Mouse (Mus musculus) forebrain, embryonic 12.5 days (tissue): Measurements from ENCODE around the gene Vgll2. TPM values are rescaled to one million over a fixed set of nuclear protein-coding genes. Genes with fewer than 3 reads are reported as not detected.
A peak's percentile ranks its signal among the peaks of the same experiment; 100 is the strongest.

Experiments used
- ATAC-seq: fragments of 200-750 bp; cut with Nextera tagmentation; 2 replicates; pipeline ENCODE4 v1.8.0; 2017; ENCODE audit warnings: moderate TSS enrichment; ENCODE audit not compliant: low FRiP score
- H3K27ac ChIP-seq: fragments of 300-500 bp; sonication (generic); 2 replicates; pipeline ENCODE4 v1.5.1; 2016; ENCODE audit warnings: mild to moderate bottlenecking
- H3K27me3 ChIP-seq: fragments of 300-500 bp; sonication (generic); 2 replicates; pipeline ENCODE4 v1.6.1; 2016; ENCODE audit warnings: mild to moderate bottlenecking
- H3K36me3 ChIP-seq: fragments of 300-500 bp; sonication (generic); replicated peaks from 2 replicates; pipeline ENCODE4 v1.6.1; 2016; ENCODE audit warnings: mild to moderate bottlenecking
- H3K4me1 ChIP-seq: fragments of 300-500 bp; sonication (generic); 2 replicates; pipeline ENCODE4 v1.6.1; 2016
- H3K4me2 ChIP-seq: fragments of 300-500 bp; sonication (generic); 2 replicates; pipeline ENCODE4 v1.6.1; 2016; ENCODE audit warnings: mild to moderate bottlenecking, moderate library complexity
- H3K4me3 ChIP-seq: fragments of 300-500 bp; sonication (generic); replicated peaks from 2 replicates; pipeline ENCODE4 v1.5.1; 2016; ENCODE audit warnings: mild to moderate bottlenecking
- H3K9ac ChIP-seq: fragments of 300-500 bp; sonication (generic); 2 replicates; pipeline ENCODE4 v1.6.1; 2016; ENCODE audit warnings: mild to moderate bottlenecking
- H3K9me3 ChIP-seq: fragments of 300-500 bp; sonication (generic); 2 replicates; pipeline ENCODE4 v1.6.1; 2016
- WGBS: fragments of 180-500 bp; shearing (Covaris S2); methylation state at CpG from one replicate; pipeline ENCODE4 v1.1.7; 2016; 5-methylcytosine and 5-hydroxymethylcytosine counted together
- polyA plus RNA-seq: library from polyadenylated mRNA; unstranded; fragments of >200 nt; fragmentation: Nextera tagmentation; extraction: Ambion mirVana; gene quantifications from 2 replicates; pipeline ENCODE4 v1.2.1, GENCODE M21; 2016

Gene Vgll2
- polyA plus RNA-seq: 2.5 and 4.4 TPM in 2 replicates

DNA sequence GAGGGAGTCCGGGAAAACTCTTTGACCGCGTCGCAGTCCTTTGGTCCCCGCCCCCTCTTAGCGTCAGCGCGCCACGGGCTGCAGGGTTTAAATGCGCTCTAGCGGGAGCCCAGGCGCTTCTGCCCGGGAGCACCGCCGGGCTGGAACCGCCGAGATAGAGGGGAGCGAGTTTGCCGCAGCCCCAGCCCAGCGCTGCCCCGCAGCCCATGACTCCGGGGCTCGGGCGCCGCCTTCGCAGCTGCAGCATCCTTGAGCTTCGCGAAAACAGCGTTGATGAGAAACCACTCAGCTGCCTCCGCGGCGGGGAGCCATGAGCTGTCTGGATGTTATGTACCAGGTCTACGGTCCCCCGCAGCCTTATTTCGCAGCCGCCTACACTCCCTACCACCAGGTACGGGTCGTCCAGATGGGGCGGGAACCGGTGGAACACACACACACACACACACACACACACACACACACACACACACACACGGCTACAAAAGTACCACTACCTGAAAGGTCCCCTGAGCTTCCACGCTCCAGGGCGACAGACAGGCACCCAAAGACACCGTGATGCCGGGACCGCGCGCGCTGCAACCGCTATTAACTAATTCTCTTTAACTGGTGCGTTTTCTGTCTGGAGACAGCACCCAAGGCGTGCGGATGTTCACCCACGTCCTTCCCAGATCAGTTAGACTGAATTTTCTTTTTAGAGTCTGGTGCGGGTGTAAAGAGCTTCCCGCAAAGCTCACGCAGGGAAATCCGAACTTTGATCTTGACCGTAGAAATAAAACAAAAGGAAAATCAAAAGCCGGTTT is at the start of gene Vgll2:
Gene Vgll2, plus strand, starts transcription at position 90 of the 800 bp plus-strand sequence.
- H3K27ac ChIP-seq: no peak within 1 kb of the TSS
- H3K27me3 ChIP-seq: peaks cover 88% of the 10 kb centered on the region
- H3K9ac ChIP-seq: peak within 1 kb of the TSS; percentile 50
- H3K4me2 ChIP-seq: peak within 1 kb of the TSS; percentile 93
- H3K4me3 ChIP-seq: peak within 1 kb of the TSS; percentile 53
- H3K9me3 ChIP-seq: no peaks in the 10 kb centered on the region
- peak; percentile 87 for ATAC-seq
- WGBS: under 1% methylated on average over 59 of the region's 60 CpGs
- no peaks in the 10 kb centered on the region for H3K36me3 ChIP-seq
- peaks cover 27% of the 10 kb centered on the region for H3K4me1 ChIP-seq

DNA sequence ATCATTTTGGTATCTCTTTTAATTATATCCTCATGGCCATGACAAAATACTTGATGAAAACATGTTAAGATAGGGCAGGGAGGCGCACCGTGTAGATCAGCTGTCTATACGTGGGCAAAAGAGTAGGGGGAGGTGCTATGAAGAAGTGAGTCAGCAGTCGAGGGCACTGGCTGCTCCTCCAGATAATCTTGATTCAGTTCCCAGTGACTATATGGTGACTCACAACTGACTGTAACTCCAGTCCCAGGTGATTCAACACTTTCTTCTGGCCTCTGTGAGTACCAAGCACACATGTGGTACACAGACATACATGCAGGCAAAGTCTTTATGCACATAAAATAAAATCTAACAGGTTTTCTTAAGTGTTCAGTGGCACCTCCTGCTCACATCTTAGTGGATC is 47.2 kb upstream of the Vgll2 start:
- no peak for ATAC-seq
- no peaks in the 10 kb centered on the region for H3K9me3 ChIP-seq

DNA sequence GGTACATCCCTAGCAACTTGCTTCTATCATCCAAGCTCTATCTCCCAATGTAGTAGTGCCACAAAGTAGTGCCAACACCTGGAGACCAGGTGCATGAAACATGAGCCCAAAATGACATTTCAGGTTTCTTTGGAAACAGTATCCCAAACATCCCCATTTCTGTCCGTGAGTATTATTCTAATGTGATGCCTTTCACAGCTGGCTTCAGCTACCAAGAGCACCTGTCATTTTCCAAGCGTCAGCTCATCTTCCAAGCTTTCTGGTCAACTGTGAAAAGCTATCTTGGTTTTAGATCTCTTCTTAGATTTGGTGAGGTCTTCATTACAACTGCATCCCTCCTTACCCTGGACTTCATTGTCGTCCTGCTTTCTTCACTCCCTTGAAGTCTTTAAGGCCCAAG is 46.7 kb upstream of the Vgll2 start:
- WGBS: 95% methylated on average over 3 of the region's 3 CpGs
- no peaks in the 10 kb centered on the region for H3K9me3 ChIP-seq
- no peaks in the 10 kb centered on the region for H3K4me1 ChIP-seq

More for the DNA sequence above, 47.2 kb upstream of the Vgll2 start:
- no peaks in the 10 kb centered on the region for H3K4me1 ChIP-seq
- H3K4me2 ChIP-seq: no peak overlapping the region
- H3K9ac ChIP-seq: no peak overlapping the region
- H3K27me3 ChIP-seq: no peaks in the 10 kb centered on the region
- H3K27ac ChIP-seq: no peak overlapping the region
- H3K36me3 ChIP-seq: no peaks in the 10 kb centered on the region
- H3K4me3 ChIP-seq: no peak overlapping the region
- 83% methylated on average over 4 of the region's 4 CpGs for WGBS

DNA sequence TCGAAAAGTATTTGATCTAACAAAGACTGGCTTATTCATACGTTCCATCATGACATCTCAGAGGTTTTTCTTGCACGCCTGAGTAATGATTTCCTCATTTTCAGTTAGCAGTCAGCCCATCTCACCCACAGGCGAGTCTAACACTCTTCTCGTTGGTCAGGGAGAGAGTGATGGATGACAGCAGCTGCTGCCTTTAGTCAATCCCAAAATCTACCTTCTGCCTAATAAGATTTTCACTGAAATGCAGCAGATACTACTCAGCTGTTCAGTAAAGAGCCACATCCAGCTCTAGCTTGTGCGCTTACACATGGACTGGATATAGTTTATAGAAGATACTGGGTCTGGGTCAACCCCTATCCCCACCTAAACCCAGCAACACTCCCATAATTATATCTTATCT is 40.7 kb upstream of the Vgll2 start:
- H3K4me1 ChIP-seq: no peaks in the 10 kb centered on the region
- ATAC-seq: no peak
- no peak overlapping the region for H3K4me2 ChIP-seq
- no peaks in the 10 kb centered on the region for H3K27me3 ChIP-seq
- H3K9ac ChIP-seq: no peak overlapping the region
- 89% methylated on average over 6 of the region's 6 CpGs for WGBS
- H3K36me3 ChIP-seq: no peaks in the 10 kb centered on the region
- no peak overlapping the region for H3K4me3 ChIP-seq
- no peaks in the 10 kb centered on the region for H3K9me3 ChIP-seq
- H3K27ac ChIP-seq: no peak overlapping the region

More for the DNA sequence above, 46.7 kb upstream of the Vgll2 start:
- no peak for ATAC-seq
- Histone ChIP-seq H3K27me3 (no peaks in the 10 kb centered on the region), H3K27ac (no peak overlapping the region), H3K4me2 (no peak overlapping the region), H3K9ac (no peak overlapping the region), H3K36me3 (no peaks in the 10 kb centered on the region), H3K4me3 (no peak overlapping the region)

DNA sequence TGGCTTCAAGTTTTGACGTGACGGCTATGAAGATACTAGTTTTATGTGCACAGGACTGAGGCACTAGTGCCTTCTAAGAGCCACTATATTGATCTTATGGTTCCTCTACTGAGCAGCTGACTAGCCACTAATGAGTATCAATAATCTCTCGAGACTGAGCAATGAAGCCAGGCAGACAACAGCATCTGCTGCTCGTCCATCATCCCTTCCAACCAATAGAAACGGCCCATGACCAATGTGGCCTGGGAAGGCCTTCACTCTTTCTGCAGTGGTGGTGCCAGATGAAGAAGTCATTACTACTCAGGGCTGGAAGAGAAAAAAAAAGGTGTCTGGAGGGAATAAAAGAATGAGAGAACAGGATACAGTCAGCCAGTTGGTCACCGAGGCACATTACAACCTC is 39.9 kb upstream of the Vgll2 start:
- no peak overlapping the region for H3K9ac ChIP-seq
- no peaks in the 10 kb centered on the region for H3K9me3 ChIP-seq
- no peak overlapping the region for H3K27ac ChIP-seq
- H3K4me2 ChIP-seq: no peak overlapping the region
- H3K4me3 ChIP-seq: no peak overlapping the region
- H3K36me3 ChIP-seq: no peaks in the 10 kb centered on the region
- ATAC-seq: no peak
- no peaks in the 10 kb centered on the region for H3K4me1 ChIP-seq
- no peaks in the 10 kb centered on the region for H3K27me3 ChIP-seq
- WGBS: 86% methylated on average over 6 of the region's 6 CpGs

DNA sequence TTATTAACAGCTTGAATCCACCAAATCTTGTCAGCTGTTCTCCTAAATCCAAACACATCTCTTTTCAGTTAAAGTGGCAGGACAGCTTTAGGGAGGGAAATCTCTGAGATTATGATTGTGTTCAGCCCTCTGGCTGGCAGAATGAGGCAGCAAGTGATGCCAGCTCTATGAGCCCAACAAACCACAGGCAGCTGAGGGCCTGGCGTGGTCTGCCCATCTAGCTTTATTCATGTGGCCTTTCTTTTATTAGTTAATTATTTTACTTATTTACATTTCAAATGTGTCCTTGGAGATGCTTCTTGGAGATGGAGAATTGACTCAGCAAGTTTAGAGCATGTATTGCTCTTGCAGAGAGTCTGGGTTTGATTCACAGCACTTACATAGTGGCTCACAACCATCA is 3.8 kb upstream of the Vgll2 start:
- peaks cover 19% of the 10 kb centered on the region for H3K4me1 ChIP-seq
- H3K4me2 ChIP-seq: no peak overlapping the region
- H3K4me3 ChIP-seq: no peak overlapping the region
- no peaks in the 10 kb centered on the region for H3K36me3 ChIP-seq
- 65% methylated on average over 1 of the region's 1 CpGs for WGBS
- no peak overlapping the region for H3K9ac ChIP-seq
- H3K9me3 ChIP-seq: no peaks in the 10 kb centered on the region
- no peak for ATAC-seq
- no peak overlapping the region for H3K27ac ChIP-seq
- H3K27me3 ChIP-seq: peaks cover 51% of the 10 kb centered on the region

DNA sequence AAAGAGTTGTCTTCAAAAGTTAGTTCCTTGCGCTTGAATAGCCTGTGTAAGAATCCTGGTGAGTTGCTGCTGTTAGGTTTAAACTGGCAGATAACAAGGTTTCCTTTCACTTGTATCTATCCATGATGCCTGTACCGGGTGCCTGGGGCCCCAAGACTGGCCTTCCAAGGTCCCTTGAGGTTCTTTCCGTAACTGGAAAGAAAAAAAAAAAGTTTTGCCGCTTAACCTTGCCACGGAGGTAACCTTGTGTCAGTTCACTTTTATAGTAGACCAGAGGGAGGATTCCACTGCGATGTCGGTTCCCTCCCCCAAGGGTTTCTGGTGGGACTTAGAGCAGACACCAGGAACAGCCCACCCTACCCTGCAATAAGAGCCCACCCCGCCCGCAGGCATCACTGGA is 1.1 kb upstream of the Vgll2 start:
- ATAC-seq: no peak
- Histone ChIP-seq H3K27me3 (peaks cover 78% of the 10 kb centered on the region), H3K4me3 (peak overlapping the region; percentile 53; the same call in 1 of the 2 replicates), H3K27ac (no peak overlapping the region), H3K36me3 (no peaks in the 10 kb centered on the region), H3K9me3 (no peaks in the 10 kb centered on the region), H3K4me1 (peaks cover 19% of the 10 kb centered on the region), H3K9ac (no peak overlapping the region), H3K4me2 (peak overlapping the region; percentile 93; the same call in 1 of the 2 replicates)
- WGBS: 2% methylated on average over 9 of the region's 9 CpGs

DNA sequence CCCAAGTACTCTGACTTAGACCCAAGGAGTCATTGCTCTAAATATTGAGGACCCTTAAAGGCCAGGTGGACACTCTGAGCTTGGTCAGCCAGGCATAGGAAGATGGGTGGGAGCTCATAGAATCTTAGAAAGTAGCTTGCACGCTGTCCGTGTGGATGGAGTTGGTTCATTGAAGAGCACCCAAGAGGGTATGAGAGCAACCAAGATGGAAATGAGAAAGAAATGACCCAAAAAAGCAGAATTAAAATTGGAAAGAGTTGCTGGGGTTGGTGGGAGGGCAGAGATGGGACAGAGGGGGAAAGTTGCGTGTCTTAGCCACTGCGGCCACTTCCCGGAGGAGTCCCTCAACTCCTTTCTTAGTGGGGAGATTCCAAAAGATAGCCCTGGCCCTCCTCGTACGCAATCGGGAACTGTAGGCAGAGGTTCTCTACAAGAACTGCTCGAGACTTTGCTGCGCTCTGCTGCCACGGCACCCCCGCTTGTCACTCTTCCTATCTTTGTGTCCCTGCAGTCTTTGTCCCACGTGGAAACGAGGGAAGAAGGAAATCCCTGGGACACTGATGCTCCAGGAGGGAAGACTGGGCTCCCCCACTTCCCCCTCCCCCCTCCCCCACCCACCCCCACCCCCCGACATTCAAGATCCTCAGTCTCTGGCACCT is 437 bp upstream of the Vgll2 start:
- Histone ChIP-seq H3K9me3 (no peaks in the 10 kb centered on the region), H3K4me1 (peaks cover 19% of the 10 kb centered on the region), H3K9ac (peak overlapping the region; percentile 50), H3K36me3 (no peaks in the 10 kb centered on the region), H3K4me3 (peak overlapping the region; percentile 53), H3K27ac (no peak overlapping the region), H3K27me3 (peaks cover 83% of the 10 kb centered on the region), H3K4me2 (peak overlapping the region; percentile 93)
- peak; percentile 55 for ATAC-seq
- WGBS: under 1% methylated on average over 14 of the region's 15 CpGs

DNA sequence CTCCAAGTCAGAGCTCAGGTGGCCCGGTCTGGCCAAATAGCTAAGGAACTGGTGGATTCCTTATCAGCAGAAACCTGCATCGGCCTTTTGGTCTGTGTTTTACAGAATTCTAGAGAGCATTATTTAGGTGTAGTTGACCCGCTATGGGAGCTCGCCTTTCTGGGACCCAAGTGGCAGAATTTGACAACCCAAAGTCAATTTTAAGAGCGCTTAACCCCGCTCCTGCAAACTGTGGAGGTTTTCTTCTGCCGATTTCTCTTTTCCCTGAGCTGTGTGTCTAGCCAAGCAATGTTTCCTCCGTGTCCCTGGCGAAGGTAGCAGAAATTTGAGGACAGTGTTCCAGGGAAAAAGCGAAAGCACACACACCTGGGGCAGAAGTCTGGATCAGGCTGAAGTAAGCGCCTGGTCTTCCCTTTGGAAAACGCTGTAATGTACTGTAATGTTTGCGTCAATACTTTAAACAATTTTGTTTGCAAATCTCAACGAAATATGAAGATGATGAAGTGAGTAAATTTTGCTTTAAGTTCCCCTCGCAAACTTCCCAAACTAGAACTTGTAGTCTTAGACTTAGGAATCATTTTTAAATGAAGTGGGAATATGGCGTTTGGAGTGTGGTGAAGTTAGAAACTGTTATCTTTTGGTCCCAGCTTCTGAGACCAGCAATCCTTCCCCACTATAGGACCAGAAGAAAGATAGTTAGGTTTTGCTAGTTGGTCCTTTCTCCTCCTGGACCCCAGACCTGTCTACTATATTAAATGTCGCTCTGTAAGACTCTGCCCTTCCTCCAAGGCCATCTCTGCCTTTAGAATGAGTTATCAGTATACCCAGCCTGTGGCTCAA is 1.1 kb downstream of the Vgll2 start:
- peaks cover 31% of the 10 kb centered on the region for H3K4me1 ChIP-seq
- 1% methylated on average over 17 of the region's 17 CpGs for WGBS
- no peak overlapping the region for H3K27ac ChIP-seq
- no peak overlapping the region for H3K9ac ChIP-seq
- H3K9me3 ChIP-seq: no peaks in the 10 kb centered on the region
- peak overlapping the region; percentile 93 for H3K4me2 ChIP-seq
- peaks cover 95% of the 10 kb centered on the region for H3K27me3 ChIP-seq
- H3K36me3 ChIP-seq: no peaks in the 10 kb centered on the region
- H3K4me3 ChIP-seq: peak overlapping the region; percentile 53
- no peak for ATAC-seq

DNA sequence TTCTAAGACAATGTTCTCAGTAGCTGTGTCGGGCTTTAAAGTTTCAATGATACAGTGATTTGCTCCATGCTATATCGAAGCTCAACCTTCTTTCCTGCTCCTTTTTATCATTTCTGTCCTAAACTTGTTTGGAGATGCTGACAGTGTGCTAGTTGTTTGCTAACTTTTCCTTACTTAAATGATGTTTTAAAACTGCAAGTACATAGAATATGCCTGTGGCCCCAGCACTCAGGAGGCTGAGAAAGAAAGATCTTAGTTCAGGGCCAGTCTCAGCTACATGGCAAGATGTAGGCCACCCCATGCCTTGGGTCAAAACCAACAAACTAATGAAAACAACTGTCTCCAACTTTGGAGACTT is 1.7 kb downstream of the Vgll2 start:
- no peak overlapping the region for H3K9ac ChIP-seq
- no peak for ATAC-seq
- no peaks in the 10 kb centered on the region for H3K9me3 ChIP-seq
- 9% methylated on average over 2 of the region's 2 CpGs for WGBS
- H3K4me3 ChIP-seq: no peak overlapping the region
- H3K27ac ChIP-seq: no peak overlapping the region
- H3K4me2 ChIP-seq: no peak overlapping the region
- peaks cover 95% of the 10 kb centered on the region for H3K27me3 ChIP-seq
- H3K36me3 ChIP-seq: no peaks in the 10 kb centered on the region
- H3K4me1 ChIP-seq: peaks cover 31% of the 10 kb centered on the region

DNA sequence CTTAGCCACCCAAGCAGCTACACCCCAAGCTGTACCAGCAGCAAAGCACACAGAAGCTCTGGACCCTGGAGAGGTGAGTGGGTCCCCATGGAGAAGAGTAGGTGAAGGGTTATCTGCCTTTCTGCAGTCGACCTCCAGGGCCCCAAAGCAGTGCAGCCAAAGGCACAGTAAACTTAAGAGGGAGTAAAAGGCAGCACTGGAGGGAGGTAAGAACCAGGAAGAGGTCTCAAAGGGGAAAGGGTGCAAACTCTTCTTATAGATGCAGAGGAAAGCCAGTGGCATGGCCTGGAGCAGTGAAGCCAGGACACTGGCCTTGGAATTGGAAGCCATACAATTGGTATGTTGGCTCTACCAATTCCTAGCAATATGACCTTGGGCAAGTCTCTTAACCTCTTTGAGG is 3.0 kb downstream of the Vgll2 start:
- WGBS: 3% methylated on average over 1 of the region's 1 CpGs

DNA sequence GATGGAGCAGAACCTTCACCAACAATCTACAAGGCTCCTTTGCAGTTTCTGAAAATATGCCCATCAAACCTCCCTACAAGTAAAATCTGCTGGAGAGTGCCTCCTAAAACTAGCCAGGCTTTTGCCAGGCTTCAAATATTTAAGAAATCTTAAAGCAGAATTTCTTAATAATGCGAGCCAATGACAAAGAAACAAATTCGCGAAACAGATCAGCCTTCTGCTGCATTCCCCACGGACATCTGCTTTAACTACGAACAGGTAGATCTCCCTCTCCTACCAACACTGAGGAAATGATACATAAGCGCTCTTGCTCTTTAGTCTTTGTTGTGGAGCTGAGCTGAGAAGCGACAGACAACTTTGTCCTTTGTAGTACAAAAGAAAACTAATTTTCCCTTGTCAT is 3.5 kb downstream of the Vgll2 start:
- WGBS: 8% methylated on average over 7 of the region's 7 CpGs
- peaks cover 31% of the 10 kb centered on the region for H3K4me1 ChIP-seq
- ATAC-seq: no peak
- H3K36me3 ChIP-seq: no peaks in the 10 kb centered on the region
- H3K27me3 ChIP-seq: peaks cover 94% of the 10 kb centered on the region
- no peak overlapping the region for H3K4me3 ChIP-seq
- no peak overlapping the region for H3K27ac ChIP-seq
- no peaks in the 10 kb centered on the region for H3K9me3 ChIP-seq
- H3K9ac ChIP-seq: no peak overlapping the region
- no peak overlapping the region for H3K4me2 ChIP-seq

More for the DNA sequence above, 3.0 kb downstream of the Vgll2 start:
- no peak for ATAC-seq
- no peaks in the 10 kb centered on the region for H3K9me3 ChIP-seq
- no peak overlapping the region for H3K27ac ChIP-seq
- no peak overlapping the region for H3K9ac ChIP-seq
- H3K36me3 ChIP-seq: no peaks in the 10 kb centered on the region
- peaks cover 97% of the 10 kb centered on the region for H3K27me3 ChIP-seq
- H3K4me2 ChIP-seq: no peak overlapping the region
- H3K4me3 ChIP-seq: no peak overlapping the region
- H3K4me1 ChIP-seq: peaks cover 31% of the 10 kb centered on the region
